Mouse (Mus musculus) embryonic facial prominence, embryonic 10.5 days (tissue): Measurements from ENCODE around the gene Dtd1. TPM values are rescaled to one million over a fixed set of nuclear protein-coding genes. Genes with fewer than 3 reads are reported as not detected.

Experiments used
- DNase-seq: peaks from one replicate; pipeline ENCODE4 v3.0.0-alpha.2; 2017; ENCODE audit warnings: low spot score
- H3K27ac ChIP-seq: fragments of 300-500 bp; sonication (generic); replicated peaks from 2 replicates; pipeline ENCODE4 v1.5.1; 2016; ENCODE audit warnings: mild to moderate bottlenecking
- H3K27me3 ChIP-seq: fragments of 300-500 bp; sonication (generic); replicated peaks from 2 replicates; pipeline ENCODE4 v1.6.1; 2016; ENCODE audit warnings: low read depth, mild to moderate bottlenecking; ENCODE audit not compliant: poor library complexity, severe bottlenecking
- H3K36me3 ChIP-seq: fragments of 300-500 bp; sonication (generic); replicated peaks from 2 replicates; pipeline ENCODE4 v1.6.1; 2016; ENCODE audit warnings: mild to moderate bottlenecking, moderate library complexity
- H3K4me1 ChIP-seq: fragments of 300-500 bp; sonication (generic); 2 replicates; pipeline ENCODE4 v1.6.1; 2016
- H3K4me3 ChIP-seq: fragments of 300-500 bp; sonication (generic); 2 replicates; pipeline ENCODE4 v1.5.1; 2016; ENCODE audit warnings: mild to moderate bottlenecking, moderate library complexity
- H3K9me3 ChIP-seq: fragments of 300-500 bp; sonication (generic); 2 replicates; pipeline ENCODE4 v1.6.1; 2016; ENCODE audit warnings: mild to moderate bottlenecking
- WGBS: fragments of 180-500 bp; shearing (Covaris S2); methylation state at CpG from one replicate; pipeline ENCODE4 v1.1.7; 2016; 5-methylcytosine and 5-hydroxymethylcytosine counted together
- polyA plus RNA-seq: library from polyadenylated mRNA; unstranded; fragments of >200 nt; fragmentation: Nextera tagmentation; extraction: Ambion mirVana; gene quantifications from 2 replicates; pipeline ENCODE4 v1.2.1, GENCODE M21; 2016

Gene Dtd1
- polyA plus RNA-seq, 1 experiment from 2014 or later = 43.1 TPM

DNA sequence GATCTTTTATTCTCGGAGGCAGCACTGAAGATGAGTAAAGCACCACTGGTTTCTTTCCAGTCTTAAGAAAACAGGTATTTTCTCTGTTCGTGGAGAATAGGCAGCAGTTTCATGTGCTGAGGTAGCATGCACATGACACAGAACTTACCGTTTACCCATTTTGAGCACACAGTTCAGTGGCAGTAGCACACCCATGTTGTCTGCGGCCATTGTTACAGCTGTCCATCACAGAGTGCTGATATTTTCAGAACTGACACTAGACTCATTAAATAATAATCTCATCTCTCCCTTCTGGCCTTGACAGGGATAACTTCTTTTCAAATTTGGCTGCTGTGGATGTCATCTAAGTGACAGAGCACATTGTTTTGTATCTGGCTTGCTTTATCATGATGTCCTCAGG lies 47.5 kb downstream of the Dtd1 start:
- peaks cover 20% of the 10 kb centered on the region for H3K4me1 ChIP-seq
- H3K27me3 ChIP-seq = no peaks in the 10 kb centered on the region
- DNase-seq = no peak
- H3K27ac ChIP-seq = no peak overlapping the region
- 84% methylated on average over 4 of the region's 4 CpGs for WGBS
- no peak overlapping the region for H3K4me3 ChIP-seq
- H3K36me3 ChIP-seq = no peaks in the 10 kb centered on the region
- no peaks in the 10 kb centered on the region for H3K9me3 ChIP-seq

DNA sequence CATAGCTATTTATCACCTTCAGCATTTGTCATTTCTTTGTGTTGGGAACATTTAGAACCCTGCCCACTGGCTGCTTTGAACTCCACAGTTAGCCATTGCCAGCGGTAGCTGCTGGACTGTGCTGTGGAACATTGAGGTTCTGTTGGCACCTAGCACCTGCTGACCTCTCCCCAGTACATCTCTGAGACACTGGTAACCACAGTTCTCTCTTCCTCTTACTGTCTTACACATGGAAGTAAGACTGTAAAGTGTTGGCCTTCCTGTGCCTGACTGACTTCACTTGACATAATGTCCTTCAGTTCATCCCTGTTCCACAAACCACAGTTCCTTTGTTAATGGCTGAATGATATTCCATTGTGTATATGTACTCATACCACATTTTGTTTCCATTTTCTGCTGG lies 50.3 kb downstream of the Dtd1 start:
- DNase-seq = no peak
- H3K27ac ChIP-seq = no peak overlapping the region
- 91% methylated on average over 1 of the region's 1 CpGs for WGBS
- H3K4me1 ChIP-seq = peaks cover 14% of the 10 kb centered on the region; the same call in 1 of the 2 replicates
- no peaks in the 10 kb centered on the region for H3K36me3 ChIP-seq
- no peaks in the 10 kb centered on the region for H3K27me3 ChIP-seq
- no peak overlapping the region for H3K4me3 ChIP-seq
- H3K9me3 ChIP-seq = no peaks in the 10 kb centered on the region

DNA sequence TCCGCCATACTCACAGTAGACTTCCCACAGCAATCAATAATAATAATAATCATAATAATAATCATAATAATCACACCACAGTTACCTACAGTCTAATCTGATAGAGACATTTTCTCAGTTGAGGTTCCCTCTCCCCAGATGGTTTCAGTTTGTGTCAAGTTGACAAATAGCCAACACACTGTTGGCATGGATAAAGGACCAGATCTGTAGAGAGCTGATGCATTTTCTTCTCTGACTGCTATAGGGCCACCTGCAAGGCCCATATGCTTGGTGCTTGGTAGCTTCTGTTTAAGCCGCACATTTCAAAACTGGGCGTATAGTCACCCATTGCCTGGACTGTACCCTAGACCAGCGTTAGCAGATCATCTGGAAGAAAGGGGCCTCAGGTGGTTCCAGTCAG lies 53.1 kb downstream of the Dtd1 start:
- no peaks in the 10 kb centered on the region for H3K36me3 ChIP-seq
- no peak for DNase-seq
- H3K4me3 ChIP-seq = no peak overlapping the region
- WGBS = 93% methylated on average over 4 of the region's 4 CpGs
- no peaks in the 10 kb centered on the region for H3K27me3 ChIP-seq
- H3K4me1 ChIP-seq = no peaks in the 10 kb centered on the region
- H3K9me3 ChIP-seq = no peaks in the 10 kb centered on the region
- no peak overlapping the region for H3K27ac ChIP-seq

DNA sequence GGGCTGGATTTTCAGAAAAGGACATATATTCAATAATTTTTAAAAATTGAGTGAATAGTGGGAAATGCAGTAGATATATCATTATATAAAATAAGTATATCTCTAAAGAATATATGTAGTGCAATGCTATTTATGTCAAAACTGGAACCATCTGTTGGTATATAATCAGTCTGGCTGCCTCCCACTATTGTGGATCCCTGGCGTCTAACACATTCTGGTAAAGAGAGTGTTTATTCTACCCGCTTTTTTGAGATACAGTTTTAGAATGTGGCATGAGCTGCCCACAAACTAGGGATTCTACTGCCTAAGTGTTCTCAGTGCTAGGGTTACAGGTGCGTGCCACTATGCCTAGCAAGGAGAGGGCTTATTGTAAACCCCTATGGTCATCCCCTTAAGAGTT lies 55.6 kb downstream of the Dtd1 start:
- Histone ChIP-seq H3K4me1 (no peaks in the 10 kb centered on the region), H3K27ac (no peak overlapping the region), H3K9me3 (no peaks in the 10 kb centered on the region), H3K4me3 (no peak overlapping the region), H3K27me3 (no peaks in the 10 kb centered on the region), H3K36me3 (no peaks in the 10 kb centered on the region)
- WGBS = 86% methylated on average over 3 of the region's 3 CpGs
- DNase-seq = no peak

DNA sequence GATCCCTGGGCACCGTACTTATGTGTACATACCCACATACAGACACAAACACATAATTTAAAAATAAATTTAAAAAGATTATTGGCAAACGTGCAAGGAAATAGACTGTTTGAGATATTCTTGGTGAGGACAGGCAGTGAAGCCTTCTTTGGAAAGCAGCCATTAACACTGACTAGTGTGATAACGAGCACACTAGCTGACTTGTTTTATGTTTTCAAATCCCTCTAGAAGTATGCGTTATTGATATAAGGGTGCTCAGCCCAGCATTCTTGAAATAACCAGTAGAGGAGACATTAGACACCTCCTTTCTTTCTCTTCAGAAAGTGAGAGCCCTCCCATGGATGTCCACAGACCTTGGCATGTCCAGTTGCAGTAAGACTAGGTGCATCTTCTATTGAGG lies 68.8 kb downstream of the Dtd1 start:
- WGBS = 90% methylated on average over 4 of the region's 4 CpGs
- Histone ChIP-seq H3K36me3 (no peaks in the 10 kb centered on the region), H3K9me3 (no peaks in the 10 kb centered on the region), H3K27ac (no peak overlapping the region), H3K27me3 (no peaks in the 10 kb centered on the region), H3K4me3 (no peak overlapping the region), H3K4me1 (no peaks in the 10 kb centered on the region)
- DNase-seq = no peak

DNA sequence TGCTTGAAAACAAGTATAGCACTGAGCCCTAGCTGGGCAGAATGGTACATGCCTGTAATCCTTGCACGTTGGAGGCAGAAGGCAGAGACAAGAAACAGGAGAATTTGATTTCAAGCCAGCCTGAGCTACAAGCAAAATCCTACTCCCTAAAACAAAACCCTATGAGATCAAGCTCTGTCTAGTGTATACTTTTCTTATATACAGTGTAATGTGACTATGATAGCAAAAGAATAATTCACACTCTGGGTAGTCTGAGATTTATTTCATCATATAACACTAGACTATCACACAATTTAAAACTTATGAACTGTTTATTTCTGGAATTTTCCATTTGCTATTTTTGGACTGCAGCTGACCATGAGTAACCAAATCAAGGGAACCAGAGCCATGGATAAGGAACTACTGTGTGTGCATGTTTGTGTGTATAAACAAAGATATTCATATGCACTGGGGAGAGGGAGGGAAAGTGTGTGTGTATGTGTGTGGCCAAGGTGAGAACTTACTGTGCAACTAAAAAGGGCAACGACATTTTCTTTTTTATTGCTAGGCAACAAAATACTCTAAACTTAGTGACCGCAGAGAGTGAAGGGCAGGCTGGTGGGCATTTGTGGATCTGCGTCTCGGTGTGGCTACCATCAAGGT lies 70.7 kb downstream of the Dtd1 start:
- H3K4me1 ChIP-seq = no peaks in the 10 kb centered on the region
- H3K27ac ChIP-seq = no peak overlapping the region
- H3K27me3 ChIP-seq = no peaks in the 10 kb centered on the region
- no peak for DNase-seq
- H3K4me3 ChIP-seq = no peak overlapping the region
- no peaks in the 10 kb centered on the region for H3K36me3 ChIP-seq
- 89% methylated on average over 5 of the region's 5 CpGs for WGBS
- H3K9me3 ChIP-seq = no peaks in the 10 kb centered on the region

DNA sequence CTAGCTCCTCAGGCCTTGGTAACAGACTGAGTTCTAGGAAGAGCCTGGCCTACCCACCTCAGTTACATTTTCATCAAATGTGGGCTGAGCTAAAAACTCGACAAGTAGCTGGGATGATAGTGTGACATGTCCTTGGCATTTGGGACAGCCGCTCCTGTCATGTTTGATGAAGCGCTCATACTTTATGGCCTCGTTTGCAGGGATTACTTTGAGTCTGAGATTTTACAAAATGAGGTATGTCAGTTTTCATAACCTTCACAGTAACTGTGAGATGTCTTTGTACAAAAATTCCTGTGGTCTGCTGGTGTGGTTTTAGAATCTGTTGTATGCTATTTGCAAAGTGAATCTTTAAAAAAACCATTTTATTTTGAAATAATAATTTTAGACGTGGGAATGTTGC lies 72.7 kb downstream of the Dtd1 start:
- no peaks in the 10 kb centered on the region for H3K27me3 ChIP-seq
- no peak overlapping the region for H3K27ac ChIP-seq
- peaks cover 19% of the 10 kb centered on the region for H3K4me1 ChIP-seq
- no peak overlapping the region for H3K4me3 ChIP-seq
- whole genome bisulfite sequencing = 82% methylated on average over 5 of the region's 5 CpGs
- DNase-seq = no peak
- no peaks in the 10 kb centered on the region for H3K36me3 ChIP-seq
- H3K9me3 ChIP-seq = no peaks in the 10 kb centered on the region

DNA sequence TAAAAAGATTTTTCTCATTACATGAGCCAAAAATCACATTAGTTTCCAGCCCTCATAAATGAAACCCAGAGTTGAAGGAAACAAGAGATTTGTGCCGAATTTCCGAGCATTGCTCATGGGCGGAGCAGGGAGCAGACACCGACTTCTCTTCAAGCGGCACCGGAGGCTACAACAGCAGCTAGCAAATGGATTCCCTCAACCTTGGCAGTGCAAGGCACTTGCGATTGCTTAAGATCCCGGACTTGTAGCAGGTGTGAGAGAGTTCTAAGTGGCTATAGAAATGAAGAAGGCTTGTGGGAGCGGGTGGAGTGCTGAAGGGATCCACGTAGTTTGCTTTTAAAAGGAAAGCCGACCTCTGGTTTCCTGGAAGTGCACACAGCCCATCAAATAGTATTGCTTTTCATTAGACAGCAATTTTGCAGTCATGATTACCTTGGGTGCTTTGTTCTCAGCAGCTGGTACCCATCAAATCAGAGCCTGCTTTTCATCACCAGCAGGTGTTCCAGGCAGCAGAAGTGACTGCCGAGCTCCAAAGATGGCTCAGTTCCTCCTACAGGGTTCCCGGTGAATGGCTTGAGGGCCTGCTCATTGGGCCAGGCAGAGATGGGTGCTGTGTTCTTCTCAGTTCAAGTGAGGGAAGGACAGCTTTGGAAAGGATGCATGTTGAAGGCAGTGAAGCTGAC lies 77.0 kb downstream of the Dtd1 start:
- H3K27me3 ChIP-seq = no peaks in the 10 kb centered on the region
- peak overlapping the region; percentile 49; the same call in 1 of the 2 replicates for H3K27ac ChIP-seq
- WGBS = 59% methylated on average over 13 of the region's 13 CpGs
- H3K4me1 ChIP-seq = peaks cover 37% of the 10 kb centered on the region
- H3K9me3 ChIP-seq = no peaks in the 10 kb centered on the region
- no peaks in the 10 kb centered on the region for H3K36me3 ChIP-seq
- no peak overlapping the region for H3K4me3 ChIP-seq
- DNase-seq = peak; percentile 67

DNA sequence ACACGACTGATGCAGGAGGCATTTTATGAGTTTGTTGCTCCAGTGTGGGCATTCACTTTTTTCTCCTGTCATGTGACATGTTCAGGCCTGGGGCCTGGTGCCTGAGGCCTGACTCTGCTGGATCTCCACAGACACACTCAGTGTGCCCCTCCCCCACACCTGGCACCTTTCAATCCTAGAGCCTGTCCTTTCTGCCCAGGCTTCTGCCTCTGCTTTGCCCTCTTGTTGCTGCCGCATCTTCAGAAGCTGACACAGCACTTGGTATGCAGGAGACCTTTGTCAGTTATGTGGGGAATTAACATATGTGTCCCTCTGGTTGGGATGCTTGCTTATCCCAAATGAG lies 77.5 kb downstream of the Dtd1 start:
- H3K4me1 ChIP-seq = peaks cover 37% of the 10 kb centered on the region
- WGBS = 54% methylated on average over 2 of the region's 2 CpGs
- H3K4me3 ChIP-seq = no peak overlapping the region
- no peaks in the 10 kb centered on the region for H3K27me3 ChIP-seq
- DNase-seq = no peak
- H3K36me3 ChIP-seq = no peaks in the 10 kb centered on the region
- peak overlapping the region; percentile 49; the same call in 1 of the 2 replicates for H3K27ac ChIP-seq
- H3K9me3 ChIP-seq = no peaks in the 10 kb centered on the region

DNA sequence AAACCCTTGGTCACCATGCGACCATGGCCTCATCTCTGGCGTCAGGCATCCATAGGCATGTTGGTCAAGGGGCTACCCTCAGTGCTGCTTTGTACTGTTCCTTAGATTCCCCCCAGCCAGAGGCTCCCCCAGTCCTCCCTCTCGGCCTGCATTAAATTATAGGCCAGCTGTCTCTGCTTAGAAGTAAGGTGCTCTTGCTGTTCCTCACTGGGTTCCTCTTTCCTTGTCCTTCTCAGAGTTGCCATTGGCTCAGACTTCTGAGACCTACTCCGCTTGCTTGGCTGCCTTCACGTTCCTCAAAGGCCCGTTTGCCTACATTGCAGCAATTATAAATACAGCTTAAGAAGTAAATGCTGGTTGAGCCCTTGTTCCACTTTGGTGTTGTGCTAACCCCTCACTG lies 79.1 kb downstream of the Dtd1 start:
- Histone ChIP-seq H3K36me3 (no peaks in the 10 kb centered on the region), H3K27me3 (no peaks in the 10 kb centered on the region), H3K4me3 (no peak overlapping the region), H3K4me1 (peaks cover 40% of the 10 kb centered on the region), H3K9me3 (no peaks in the 10 kb centered on the region), H3K27ac (0 out of 2 replicates have a peak overlapping the region, but pooled peaks have one; percentile 16)
- WGBS = 79% methylated on average over 6 of the region's 6 CpGs
- no peak for DNase-seq

DNA sequence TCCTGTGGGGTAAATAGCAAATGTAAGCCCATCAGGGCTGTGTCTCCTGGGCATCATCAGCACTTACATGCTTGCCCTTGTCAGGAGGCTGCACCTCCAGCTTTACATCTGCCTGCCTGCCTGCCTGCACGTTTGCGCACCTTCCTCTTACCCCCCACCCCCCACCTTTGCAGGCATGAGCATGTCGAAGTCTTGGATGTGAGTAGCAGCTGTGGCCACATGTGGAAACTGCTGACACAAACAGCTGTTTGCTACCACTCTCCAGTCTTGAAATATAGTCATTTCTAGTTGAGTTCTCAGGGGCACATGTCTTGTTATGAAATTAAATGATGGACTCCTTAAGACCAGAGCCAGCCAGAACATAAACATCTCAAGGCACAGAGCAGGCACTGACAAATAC lies 79.7 kb downstream of the Dtd1 start:
- H3K9me3 ChIP-seq = no peaks in the 10 kb centered on the region
- no peaks in the 10 kb centered on the region for H3K27me3 ChIP-seq
- H3K4me3 ChIP-seq = no peak overlapping the region
- H3K4me1 ChIP-seq = peaks cover 44% of the 10 kb centered on the region
- no peaks in the 10 kb centered on the region for H3K36me3 ChIP-seq
- H3K27ac ChIP-seq = no peak overlapping the region
- WGBS = 70% methylated on average over 3 of the region's 3 CpGs
- DNase-seq = no peak

DNA sequence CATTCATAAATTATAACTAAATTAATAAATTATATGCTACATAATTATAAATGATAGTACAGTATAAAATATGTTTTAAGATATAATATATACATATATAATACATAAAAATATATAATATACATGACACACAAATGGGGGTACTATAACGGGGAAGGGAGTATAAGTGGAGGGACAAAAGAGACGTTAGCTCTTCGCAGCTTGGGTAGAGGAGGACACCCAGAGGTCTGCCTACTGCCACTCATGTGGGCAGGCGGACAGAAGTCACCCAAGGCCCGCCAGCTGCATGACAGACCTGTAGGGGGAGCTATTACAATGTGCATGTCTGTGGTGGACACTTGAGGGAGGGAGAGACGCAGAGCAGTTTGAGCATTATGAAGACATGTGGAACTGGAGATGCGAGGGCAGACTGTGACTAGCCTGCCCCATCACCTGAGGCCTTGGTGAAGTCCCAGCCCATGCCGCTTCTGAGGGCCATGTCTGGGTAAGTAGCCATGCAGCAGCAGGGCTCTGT lies 92.6 kb downstream of the Dtd1 start:
- Histone ChIP-seq H3K4me3 (no peak overlapping the region), H3K27ac (no peak overlapping the region), H3K4me1 (no peaks in the 10 kb centered on the region), H3K9me3 (no peaks in the 10 kb centered on the region), H3K36me3 (no peaks in the 10 kb centered on the region), H3K27me3 (no peaks in the 10 kb centered on the region)
- DNase-seq = no peak
- 82% methylated on average over 8 of the region's 8 CpGs for WGBS

DNA sequence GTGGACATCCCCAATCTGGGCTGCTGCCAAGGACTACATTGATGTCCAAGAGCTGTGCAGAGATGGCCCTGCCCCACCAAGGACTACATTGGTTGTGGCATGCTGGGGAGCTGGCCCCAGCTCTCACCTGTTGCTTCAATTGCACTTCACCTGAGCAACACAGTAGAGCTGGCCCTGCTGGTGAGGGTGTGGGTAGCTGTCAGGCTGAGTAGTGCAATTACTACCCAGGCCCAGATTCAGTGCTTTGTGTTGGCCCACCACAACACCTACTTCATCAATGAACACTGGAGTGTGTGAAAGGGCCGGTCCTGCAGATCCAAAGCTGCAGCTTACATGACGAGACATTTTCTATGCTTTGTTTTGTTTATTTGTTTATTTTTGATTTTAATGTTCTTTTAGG lies 93.1 kb downstream of the Dtd1 start:
- WGBS = 84% methylated on average over 2 of the region's 2 CpGs
- no peaks in the 10 kb centered on the region for H3K9me3 ChIP-seq
- H3K27me3 ChIP-seq = no peaks in the 10 kb centered on the region
- no peaks in the 10 kb centered on the region for H3K36me3 ChIP-seq
- H3K27ac ChIP-seq = no peak overlapping the region
- no peak for DNase-seq
- H3K4me3 ChIP-seq = no peak overlapping the region
- H3K4me1 ChIP-seq = no peaks in the 10 kb centered on the region
